Mouse (Mus musculus): ENCODE measurements at regions not wholly inside any gene's neighbourhood (a gene's known extent, or its start where the extent isn't known, plus 50 kb on each side); places are given as distances from the start of the nearest gene placed in this dataset.
A peak's percentile ranks its signal among the peaks of the same experiment; 100 is the strongest.

GRCm38 (mm10) chr9:67114099-67114498, 64.9 kb upstream of the Tpm1 start:
- no peak for ATAC-seq (ENCODE audit: low FRiP score, low TSS enrichment)
- Histone ChIP-seq H3K9ac (ENCODE audit: low read length) (no peak overlapping the region), H3K4me2 (replicated peaks; ENCODE audit: low read depth) (no peak overlapping the region), H3K27ac (replicated peaks) (no peak overlapping the region), H3K4me1 (replicated peaks; ENCODE audit: control insufficient read depth, insufficient read depth) (no peaks in the 10 kb centered on the region), H3K36me3 (ENCODE audit: control insufficient read depth, insufficient read depth, low read length) (no peaks in the 10 kb centered on the region), H3K4me3 (ENCODE audit: low read depth, low read length) (no peak overlapping the region), H3K9me3 (ENCODE audit: control insufficient read depth, low read length) (no peaks in the 10 kb centered on the region), H3K27me3 (ENCODE audit: control insufficient read depth, insufficient read depth, low read length) (no peaks in the 10 kb centered on the region)
- 84% methylated on average over 5 of the region's 5 CpGs for WGBS
- no peak for TF ChIP-seq CTCF (IDR thresholded peaks at IDR 0.05; ENCODE audit: low read depth)
- no peak for TF ChIP-seq EP300 (optimal IDR thresholded peaks at IDR 0.05)
- DNase-seq (ENCODE audit: low spot score), result no peak

GRCm38 (mm10) chr9:67111836-67112584, 62.8 kb upstream of the Tpm1 start:
- Histone ChIP-seq H3K27me3 (ENCODE audit: control insufficient read depth, insufficient read depth, low read length) (no peaks in the 10 kb centered on the region), H3K4me3 (ENCODE audit: low read depth, low read length) (no peak overlapping the region), H3K4me2 (replicated peaks; ENCODE audit: low read depth) (no peak overlapping the region), H3K4me1 (replicated peaks; ENCODE audit: control insufficient read depth, insufficient read depth) (no peaks in the 10 kb centered on the region), H3K36me3 (ENCODE audit: control insufficient read depth, insufficient read depth, low read length) (no peaks in the 10 kb centered on the region), H3K9me3 (ENCODE audit: control insufficient read depth, low read length) (no peaks in the 10 kb centered on the region), H3K9ac (ENCODE audit: low read length) (no peak overlapping the region), H3K27ac (replicated peaks) (no peak overlapping the region)
- no peak for DNase-seq (ENCODE audit: low spot score)
- TF ChIP-seq CTCF (IDR thresholded peaks at IDR 0.05; ENCODE audit: low read depth), result no peak
- no peak for TF ChIP-seq EP300 (optimal IDR thresholded peaks at IDR 0.05)
- no peak for ATAC-seq (ENCODE audit: low FRiP score, low TSS enrichment)
- WGBS, result 70% methylated on average over 4 of the region's 4 CpGs

GRCm38 (mm10) chr9:67107938-67108337, 58.7 kb upstream of the Tpm1 start:
- ATAC-seq (ENCODE audit: low FRiP score, low TSS enrichment) (no peak), DNase-seq (ENCODE audit: low spot score) (no peak)
- Histone ChIP-seq H3K4me2 (replicated peaks; ENCODE audit: low read depth) (no peak overlapping the region), H3K27ac (replicated peaks) (no peak overlapping the region), H3K27me3 (ENCODE audit: control insufficient read depth, insufficient read depth, low read length) (no peaks in the 10 kb centered on the region), H3K4me1 (replicated peaks; ENCODE audit: control insufficient read depth, insufficient read depth) (no peaks in the 10 kb centered on the region), H3K9ac (ENCODE audit: low read length) (no peak overlapping the region), H3K9me3 (ENCODE audit: control insufficient read depth, low read length) (no peaks in the 10 kb centered on the region), H3K36me3 (ENCODE audit: control insufficient read depth, insufficient read depth, low read length) (no peaks in the 10 kb centered on the region), H3K4me3 (ENCODE audit: low read depth, low read length) (no peak overlapping the region)
- TF ChIP-seq CTCF (IDR thresholded peaks at IDR 0.05; ENCODE audit: low read depth) (no peak), EP300 (optimal IDR thresholded peaks at IDR 0.05) (no peak)
- WGBS, result 15% methylated on average over 3 of the region's 3 CpGs

GRCm38 (mm10) chr9:67105867-67106266, 56.7 kb upstream of the Tpm1 start:
- H3K36me3 ChIP-seq (ENCODE audit: control insufficient read depth, insufficient read depth, low read length), result no peaks in the 10 kb centered on the region
- TF ChIP-seq EP300 (optimal IDR thresholded peaks at IDR 0.05) (no peak), CTCF (IDR thresholded peaks at IDR 0.05; ENCODE audit: low read depth) (no peak)
- no peaks in the 10 kb centered on the region for H3K4me1 ChIP-seq (replicated peaks; ENCODE audit: control insufficient read depth, insufficient read depth)
- no peak overlapping the region for H3K4me2 ChIP-seq (replicated peaks; ENCODE audit: low read depth)
- no peak overlapping the region for H3K27ac ChIP-seq (replicated peaks)
- ATAC-seq (ENCODE audit: low FRiP score, low TSS enrichment) (no peak), DNase-seq (ENCODE audit: low spot score) (peak; percentile 39)
- no peak overlapping the region for H3K9ac ChIP-seq (ENCODE audit: low read length)
- no peaks in the 10 kb centered on the region for H3K9me3 ChIP-seq (ENCODE audit: control insufficient read depth, low read length)
- H3K27me3 ChIP-seq (ENCODE audit: control insufficient read depth, insufficient read depth, low read length), result no peaks in the 10 kb centered on the region
- WGBS, result 19% methylated on average over 9 of the region's 9 CpGs
- H3K4me3 ChIP-seq (ENCODE audit: low read depth, low read length), result no peak overlapping the region

GRCm38 (mm10) chr9:67105216-67105615, 56.0 kb upstream of the Tpm1 start:
- TF ChIP-seq EP300 (optimal IDR thresholded peaks at IDR 0.05), result no peak
- H3K4me1 ChIP-seq (replicated peaks; ENCODE audit: control insufficient read depth, insufficient read depth), result no peaks in the 10 kb centered on the region
- ATAC-seq (ENCODE audit: low FRiP score, low TSS enrichment), result no peak

GRCm38 (mm10) chr9:67104616-67105015, 55.4 kb upstream of the Tpm1 start:
- no peaks in the 10 kb centered on the region for H3K27me3 ChIP-seq (ENCODE audit: control insufficient read depth, insufficient read depth, low read length)

More at GRCm38 (mm10) chr9:67105216-67105615, 56.0 kb upstream of the Tpm1 start:
- 81% methylated on average over 2 of the region's 2 CpGs for WGBS
- H3K27me3 ChIP-seq (ENCODE audit: control insufficient read depth, insufficient read depth, low read length), result no peaks in the 10 kb centered on the region
- no peak for DNase-seq (ENCODE audit: low spot score)
- no peaks in the 10 kb centered on the region for H3K9me3 ChIP-seq (ENCODE audit: control insufficient read depth, low read length)
- no peak overlapping the region for H3K4me2 ChIP-seq (replicated peaks; ENCODE audit: low read depth)
- no peak overlapping the region for H3K27ac ChIP-seq (replicated peaks)
- no peak overlapping the region for H3K4me3 ChIP-seq (ENCODE audit: low read depth, low read length)
- H3K9ac ChIP-seq (ENCODE audit: low read length), result no peak overlapping the region
- no peaks in the 10 kb centered on the region for H3K36me3 ChIP-seq (ENCODE audit: control insufficient read depth, insufficient read depth, low read length)

More at GRCm38 (mm10) chr9:67104616-67105015, 55.4 kb upstream of the Tpm1 start:
- 0 out of 2 replicates have a peak, but pooled peaks cover 2% of the 10 kb centered on the region for H3K4me1 ChIP-seq (replicated peaks; ENCODE audit: control insufficient read depth, insufficient read depth)
- H3K9ac ChIP-seq (ENCODE audit: low read length), result no peak overlapping the region
- 0 out of 2 replicates have a peak, but pooled peaks have one; percentile 41 for ATAC-seq (ENCODE audit: low FRiP score, low TSS enrichment)
- no peak for TF ChIP-seq CTCF (IDR thresholded peaks at IDR 0.05; ENCODE audit: low read depth)
- TF ChIP-seq EP300 (optimal IDR thresholded peaks at IDR 0.05), result no peak
- H3K36me3 ChIP-seq (ENCODE audit: control insufficient read depth, insufficient read depth, low read length), result no peaks in the 10 kb centered on the region
- DNase-seq (ENCODE audit: low spot score), result no peak
- H3K27ac ChIP-seq (replicated peaks), result no peak overlapping the region
- no peak overlapping the region for H3K4me3 ChIP-seq (ENCODE audit: low read depth, low read length)
- no peaks in the 10 kb centered on the region for H3K9me3 ChIP-seq (ENCODE audit: control insufficient read depth, low read length)
- 61% methylated on average over 4 of the region's 4 CpGs for WGBS
- no peak overlapping the region for H3K4me2 ChIP-seq (replicated peaks; ENCODE audit: low read depth)

All from stomach, postnatal 0 days (tissue).